Mouse (Mus musculus): Measurements from ENCODE around the gene Prdm1.

Prdm1 gene

GRCm38 (mm10) chr10:44456757-44457595 is 71.3 kb downstream of the Prdm1 start:
- DNase-seq (ENCODE audit: low read depth, low spot score), result peak; percentile 60

- DNase-seq (ENCODE audit: low read depth, low spot score), result no peak
These were observed 73.5 kb downstream of the Prdm1 start for GRCm38 (mm10) chr10:44454753-44455152.

GRCm38 (mm10) chr10:44454111-44454510 is 74.2 kb downstream of the Prdm1 start:
- no peak for DNase-seq (ENCODE audit: low read depth, low spot score)

GRCm38 (mm10) chr10:44450835-44451234 is 77.5 kb downstream of the Prdm1 start:
- DNase-seq (ENCODE audit: low read depth, low spot score), result no peak

GRCm38 (mm10) chr10:44450108-44450507 is 78.2 kb downstream of the Prdm1 start:
- DNase-seq (ENCODE audit: low read depth, low spot score), result no peak

GRCm38 (mm10) chr10:44449666-44450065 is 78.6 kb downstream of the Prdm1 start:
- no peak for DNase-seq (ENCODE audit: low read depth, low spot score)

- no peak for DNase-seq (ENCODE audit: low read depth, low spot score)
These were observed 80.1 kb downstream of the Prdm1 start for GRCm38 (mm10) chr10:44448165-44448564.

- DNase-seq (ENCODE audit: low read depth, low spot score), result no peak
These were observed 80.7 kb downstream of the Prdm1 start for GRCm38 (mm10) chr10:44447406-44448139.

- no peak for DNase-seq (ENCODE audit: low read depth, low spot score)
These were observed 81.3 kb downstream of the Prdm1 start for GRCm38 (mm10) chr10:44447001-44447400.

- no peak for DNase-seq (ENCODE audit: low read depth, low spot score)
These were observed 83.9 kb downstream of the Prdm1 start for GRCm38 (mm10) chr10:44444415-44444814.

- no peak for DNase-seq (ENCODE audit: low read depth, low spot score)
These were observed 84.6 kb downstream of the Prdm1 start for GRCm38 (mm10) chr10:44443696-44444095.

GRCm38 (mm10) chr10:44439732-44440131 is 88.6 kb downstream of the Prdm1 start:
- no peak for DNase-seq (ENCODE audit: low read depth, low spot score)

GRCm38 (mm10) chr10:44437614-44438013 is 90.7 kb downstream of the Prdm1 start:
- DNase-seq (ENCODE audit: low read depth, low spot score), result no peak

- no peak for DNase-seq (ENCODE audit: low read depth, low spot score)
These were observed 92.3 kb downstream of the Prdm1 start for GRCm38 (mm10) chr10:44435956-44436355.

GRCm38 (mm10) chr10:44434702-44435181 is 93.6 kb downstream of the Prdm1 start:
- DNase-seq (ENCODE audit: low read depth, low spot score), result no peak

- no peak for DNase-seq (ENCODE audit: low read depth, low spot score)
These were observed 96.1 kb downstream of the Prdm1 start for GRCm38 (mm10) chr10:44432235-44432634.

- DNase-seq (ENCODE audit: low read depth, low spot score), result no peak
These were observed 96.6 kb downstream of the Prdm1 start for GRCm38 (mm10) chr10:44431689-44432088.

GRCm38 (mm10) chr10:44429177-44429888 is 99.0 kb downstream of the Prdm1 start:
- DNase-seq (ENCODE audit: low read depth, low spot score), result no peak

- no peak for DNase-seq (ENCODE audit: low read depth, low spot score)
These were observed 100.4 kb downstream of the Prdm1 start for GRCm38 (mm10) chr10:44427891-44428361.

GRCm38 (mm10) chr10:44427426-44427825 is 100.9 kb downstream of the Prdm1 start:
- no peak for DNase-seq (ENCODE audit: low read depth, low spot score)

GRCm38 (mm10) chr10:44425013-44425412 is 103.3 kb downstream of the Prdm1 start:
- no peak for DNase-seq (ENCODE audit: low read depth, low spot score)

- DNase-seq (ENCODE audit: low read depth, low spot score), result no peak
These were observed 106.4 kb downstream of the Prdm1 start for GRCm38 (mm10) chr10:44421896-44422295.

Data from forelimb bud, embryonic 11.5 days (tissue).